Mouse (Mus musculus) myocyte (in vitro differentiated cells): Measurements from ENCODE around the gene Myo1f.

Source experiments
- E2F4 ChIP-seq: IDR thresholded peaks from one replicate; pipeline ENCODE4 v1.6.1; 2011; ENCODE audit warnings: mild to moderate bottlenecking, control low read depth, moderate library complexity; ENCODE audit not compliant: insufficient read depth
- MAX ChIP-seq: IDR thresholded peaks from one replicate; pipeline ENCODE4 v1.6.1; 2011; ENCODE audit warnings: low read depth, mild to moderate bottlenecking, control low read depth
- MYOD1 ChIP-seq, 3 experiments: IDR thresholded peaks; one replicate each; pipeline ENCODE4 v1.6.1; 2011; ENCODE audit warnings: control low read depth in 2 of 3, low read depth in 2 of 3, mild to moderate bottlenecking in 2 of 3, moderate library complexity in 1 of 3; ENCODE audit not compliant: insufficient read length in 2 of 3, control insufficient read depth in 1 of 3
- MYOG ChIP-seq, 3 experiments: IDR thresholded peaks; one replicate each; pipeline ENCODE4 v1.6.1; 2011; ENCODE audit warnings: control low read depth in 2 of 3, low read depth in 2 of 3, mild to moderate bottlenecking in 2 of 3; ENCODE audit not compliant: insufficient read length in 2 of 3, control insufficient read depth in 1 of 3, insufficient read depth in 1 of 3
- POLR2A ChIP-seq: IDR thresholded peaks from one replicate; pipeline ENCODE4 v1.6.1; 2011; ENCODE audit warnings: low read depth, mild to moderate bottlenecking, control low read depth, moderate library complexity; ENCODE audit not compliant: insufficient read length
- POLR2AphosphoS2 ChIP-seq: IDR thresholded peaks from one replicate; pipeline ENCODE4 v1.6.1; 2011; ENCODE audit warnings: low read depth, control low read depth; ENCODE audit not compliant: insufficient read length
- TCF12 ChIP-seq: IDR thresholded peaks from one replicate; pipeline ENCODE4 v1.6.1; 2011; ENCODE audit warnings: mild to moderate bottlenecking, control low read depth; ENCODE audit not compliant: poor library complexity, insufficient read depth, severe bottlenecking
- TCF3 ChIP-seq: IDR thresholded peaks from one replicate; pipeline ENCODE4 v1.6.1; 2011; ENCODE audit warnings: low read depth, control low read depth; ENCODE audit not compliant: insufficient read length
- USF1 ChIP-seq: IDR thresholded peaks from one replicate; pipeline ENCODE4 v1.6.1; 2011; ENCODE audit warnings: low read depth, mild to moderate bottlenecking, control low read depth, moderate library complexity

- TF ChIP-seq POLR2A (no peak), MAX (no peak), MYOG (IDR thresholded peaks at IDR 0.05; ENCODE audit: control insufficient read depth in 1 of 3, insufficient read depth in 1 of 3, insufficient read length in 2 of 3, low read depth in 2 of 3) (no peak), MYOD1 (IDR thresholded peaks at IDR 0.05; ENCODE audit: control insufficient read depth in 1 of 3, insufficient read length in 2 of 3, low read depth in 2 of 3) (no peak), E2F4 (no peak), USF1 (no peak), TCF12 (no peak), POLR2AphosphoS2 (no peak), TCF3 (no peak)
These were observed 47.1 kb upstream of the Myo1f start for GRCm38 (mm10) chr17:33508386-33508785.
